Mouse (Mus musculus): ENCODE measurements around the gene Krtap24-1.

Gene Krtap24-1

GRCm38 (mm10) chr16:88611922-88612321 lies at the start of gene Krtap24-1:
Gene Krtap24-1, minus strand, starts transcription at chr16:88612279.
- DNase-seq (ENCODE audit: low spot score): no peak

GRCm38 (mm10) chr16:88657426-88657825 lies 45.3 kb upstream of the Krtap24-1 start:
- no peak for DNase-seq (ENCODE audit: low spot score)

DNA sequence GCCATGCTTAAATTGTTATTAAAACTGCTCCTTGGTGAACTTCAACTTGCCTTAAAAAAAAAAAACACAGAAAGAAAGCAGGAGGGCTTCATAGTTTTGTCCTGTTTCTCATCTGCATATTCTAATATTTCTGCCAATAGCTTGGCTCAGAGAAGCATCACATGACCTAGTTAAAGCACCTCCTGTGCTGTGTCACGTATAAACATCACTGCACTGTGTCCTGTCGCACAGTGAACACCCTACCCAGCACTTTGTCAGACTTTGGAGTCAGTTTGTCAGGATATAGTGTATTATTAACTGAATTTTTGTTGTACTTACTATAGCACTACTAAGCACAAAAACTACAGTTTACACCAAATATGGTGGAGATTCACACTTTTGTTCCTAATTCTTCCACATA lies 39.9 kb upstream of the Krtap24-1 start:
- no peak for DNase-seq (ENCODE audit: low spot score)

- DNase-seq (ENCODE audit: low spot score): no peak
Observed at GRCm38 (mm10) chr16:88651082-88651481, 39.0 kb upstream of the Krtap24-1 start.

DNA sequence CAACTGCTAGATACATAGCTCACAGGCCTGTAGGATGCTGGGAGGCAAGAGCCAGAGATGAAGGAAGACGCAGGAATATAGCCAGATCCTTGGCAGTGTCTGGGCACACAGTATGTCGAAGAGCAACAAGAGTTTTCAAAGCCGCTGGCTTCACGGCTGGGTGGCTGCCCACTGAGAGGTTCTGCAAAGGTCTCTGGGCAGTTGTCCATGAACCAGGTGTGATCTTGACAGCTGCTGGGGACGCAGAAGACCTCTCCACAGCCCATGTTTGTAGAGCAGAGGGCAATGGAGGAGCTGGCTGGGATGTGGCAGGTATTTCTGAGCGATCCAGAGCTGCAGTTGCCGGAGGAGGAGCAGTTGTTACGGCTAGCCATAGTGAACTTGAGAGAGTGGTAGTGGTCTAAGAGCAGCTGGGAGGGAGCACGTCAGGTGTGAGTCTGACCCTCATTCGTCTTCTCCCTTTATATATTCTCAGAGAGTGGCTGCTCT lies 35.3 kb upstream of the Krtap24-1 start, which contains the start of gene Krtap26-1:
Gene Krtap26-1 (minus strand): TSS at position 439 of the 489 bp plus-strand sequence.
- no peak for DNase-seq (ENCODE audit: low spot score)

GRCm38 (mm10) chr16:88646366-88647111 lies 34.5 kb upstream of the Krtap24-1 start:
- DNase-seq (ENCODE audit: low spot score): no peak

DNA sequence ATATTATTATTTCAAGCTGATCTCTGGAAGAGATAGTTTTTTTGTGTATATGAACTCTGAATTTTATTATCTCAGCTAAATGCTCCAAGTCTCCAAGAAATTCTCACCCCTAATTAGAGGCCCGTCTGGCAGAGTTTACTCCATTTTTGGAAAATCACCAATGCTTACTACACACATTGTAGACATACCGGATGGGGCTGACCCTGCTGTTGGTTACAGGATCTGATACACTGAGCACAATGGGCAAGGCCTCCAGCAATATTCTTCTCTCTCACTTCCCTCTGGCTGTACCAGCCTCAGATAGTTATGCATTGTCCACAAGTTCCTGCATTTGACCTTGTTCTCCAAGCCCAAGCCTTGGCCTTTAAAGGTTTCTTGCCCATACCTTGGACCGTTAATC lies 28.0 kb upstream of the Krtap24-1 start:
- DNase-seq (ENCODE audit: low spot score): no peak

DNA sequence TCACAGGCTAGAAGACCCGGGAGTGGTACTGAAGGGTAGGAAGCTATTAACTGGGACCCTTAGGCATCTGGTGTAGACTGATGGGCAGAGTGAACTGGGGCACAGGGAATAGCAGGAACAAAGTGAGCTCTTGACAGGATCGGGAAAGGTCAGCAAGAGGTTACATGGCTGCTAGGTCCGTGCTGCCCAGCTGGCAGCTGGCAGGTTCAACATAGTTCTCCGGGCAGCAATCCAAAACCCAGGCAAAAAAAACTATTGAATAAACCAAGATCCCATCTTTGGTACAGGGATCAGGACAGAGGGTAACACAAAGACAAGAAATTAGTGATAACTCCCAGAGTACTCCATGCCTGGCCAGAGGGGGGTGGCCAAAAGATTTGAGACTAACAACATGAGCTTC lies 23.1 kb upstream of the Krtap24-1 start:
- no peak for DNase-seq (ENCODE audit: low spot score)

- no peak for DNase-seq (ENCODE audit: low spot score)
Observed at GRCm38 (mm10) chr16:88631474-88631873, 19.4 kb upstream of the Krtap24-1 start.

DNA sequence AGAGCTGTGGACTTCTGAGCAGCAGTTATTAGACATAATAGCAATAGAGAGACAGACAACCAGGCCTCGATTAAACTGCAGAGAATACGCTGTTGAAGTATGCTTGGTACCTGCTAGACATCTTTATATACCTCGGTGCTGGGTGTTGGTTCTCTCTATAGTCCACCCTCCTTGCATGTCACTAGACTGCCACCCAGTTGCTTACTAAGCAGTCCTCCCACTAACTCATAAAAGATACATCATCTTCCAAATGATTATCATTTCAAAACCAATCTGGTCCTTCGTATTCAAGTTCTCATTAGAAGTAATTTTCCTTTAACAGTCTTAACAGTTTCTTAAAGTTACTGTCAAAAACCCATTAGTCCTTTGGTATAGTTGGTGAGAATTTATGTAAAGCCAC lies 15.5 kb upstream of the Krtap24-1 start, which contains the start of gene 2310079G19Rik:
Gene 2310079G19Rik (minus strand): TSS at position 101 of the 400 bp plus-strand sequence.
- no peak for DNase-seq (ENCODE audit: low spot score)

- DNase-seq (ENCODE audit: low spot score): no peak
Observed at GRCm38 (mm10) chr16:88612712-88613111, 633 bp upstream of the Krtap24-1 start.

- no peak for DNase-seq (ENCODE audit: low spot score)
Observed at GRCm38 (mm10) chr16:88604570-88604969, 7.5 kb downstream of the Krtap24-1 start.

DNA sequence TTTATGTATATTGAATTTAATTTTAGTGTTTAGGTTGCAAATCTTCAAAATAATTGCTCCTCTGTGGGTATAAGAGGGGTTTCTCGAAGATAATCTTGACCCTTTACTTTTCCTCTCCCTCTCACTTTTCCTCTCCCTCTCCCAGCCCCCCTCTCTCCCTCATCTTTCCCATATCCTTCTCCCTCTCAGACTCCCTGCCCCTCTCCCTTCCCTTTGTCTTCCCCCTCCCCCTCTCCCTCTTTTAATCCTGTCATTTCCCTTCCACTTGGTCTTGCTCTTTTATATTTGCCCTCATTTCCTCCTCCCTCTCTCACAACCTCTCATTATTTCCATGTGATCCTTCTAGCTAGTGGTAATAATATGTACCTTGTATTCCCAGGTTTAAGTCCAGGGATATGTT lies 9.6 kb downstream of the Krtap24-1 start:
- no peak for DNase-seq (ENCODE audit: low spot score)

- DNase-seq (ENCODE audit: low spot score): no peak
Observed at GRCm38 (mm10) chr16:88600303-88600702, 11.8 kb downstream of the Krtap24-1 start.

- DNase-seq (ENCODE audit: low spot score): no peak
Observed at GRCm38 (mm10) chr16:88599504-88600237, 12.4 kb downstream of the Krtap24-1 start.

DNA sequence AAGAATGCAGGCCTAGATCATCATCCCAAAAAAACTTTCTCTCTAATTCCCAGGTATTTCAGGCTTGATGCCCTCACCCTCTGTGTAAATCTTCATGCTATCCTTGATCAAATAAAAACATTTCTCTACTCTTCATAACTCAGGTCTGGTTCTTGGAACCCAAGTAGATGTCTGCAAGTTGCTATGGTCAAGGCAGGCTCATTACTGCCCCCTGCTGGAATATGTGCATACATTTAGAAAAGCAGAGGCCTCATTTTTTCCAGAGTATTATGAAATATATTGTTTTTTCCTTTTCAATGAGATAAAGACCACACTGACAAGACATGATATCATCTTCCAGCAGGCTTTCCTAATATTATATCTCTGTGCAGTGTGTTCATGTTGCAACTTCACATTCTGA lies 19.3 kb downstream of the Krtap24-1 start:
- no peak for DNase-seq (ENCODE audit: low spot score)

DNA sequence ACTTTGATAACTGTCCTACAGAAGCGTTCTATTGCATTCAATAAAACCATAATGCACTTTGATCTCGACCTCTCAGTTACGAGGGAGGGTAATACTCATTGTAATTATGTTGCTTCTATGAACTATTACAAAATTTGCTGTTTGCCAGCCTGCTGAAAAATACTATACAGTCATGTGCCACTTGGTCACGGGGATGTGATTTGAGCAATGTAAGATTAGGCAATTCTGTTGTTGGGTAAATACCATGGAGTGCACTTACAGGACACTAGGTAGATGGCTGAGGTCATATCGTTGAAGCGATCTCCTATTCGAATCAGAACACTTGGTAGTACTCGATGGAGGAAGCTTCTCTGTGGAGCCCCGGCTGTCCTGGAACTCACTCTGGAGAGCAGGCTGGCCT lies 28.7 kb downstream of the Krtap24-1 start:
- DNase-seq (ENCODE audit: low spot score): no peak

- DNase-seq (ENCODE audit: low spot score): no peak
Observed at GRCm38 (mm10) chr16:88575885-88576679, 36.0 kb downstream of the Krtap24-1 start.

DNA sequence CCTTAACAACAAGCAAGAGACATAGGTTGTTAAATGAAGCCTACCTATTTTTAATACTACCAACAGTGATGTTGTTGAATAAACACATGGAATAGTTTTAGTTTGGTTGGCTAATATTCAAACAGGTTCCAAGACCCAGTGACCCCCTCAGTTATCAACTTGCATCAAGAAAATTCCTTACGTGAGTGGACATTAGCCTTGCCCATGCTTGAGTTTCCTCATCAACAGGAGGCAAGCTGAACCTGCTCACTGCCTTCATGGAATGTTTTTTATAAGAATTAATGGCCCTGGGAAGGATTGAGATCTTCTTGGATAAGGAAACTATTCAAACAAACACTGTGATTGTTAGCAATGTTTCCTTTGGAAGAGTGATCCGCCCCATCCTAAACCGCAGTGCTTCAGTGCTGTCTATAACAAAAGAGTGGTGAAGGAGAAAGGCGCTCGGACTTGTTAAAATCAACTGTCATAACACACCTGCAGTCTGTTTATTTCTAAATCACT lies 39.1 kb downstream of the Krtap24-1 start:
- DNase-seq (ENCODE audit: low spot score): no peak

- DNase-seq (ENCODE audit: low spot score): no peak
Observed at GRCm38 (mm10) chr16:88570136-88570535, 41.9 kb downstream of the Krtap24-1 start.

- DNase-seq (ENCODE audit: low spot score): no peak
Observed at GRCm38 (mm10) chr16:88569732-88570131, 42.3 kb downstream of the Krtap24-1 start.

DNA sequence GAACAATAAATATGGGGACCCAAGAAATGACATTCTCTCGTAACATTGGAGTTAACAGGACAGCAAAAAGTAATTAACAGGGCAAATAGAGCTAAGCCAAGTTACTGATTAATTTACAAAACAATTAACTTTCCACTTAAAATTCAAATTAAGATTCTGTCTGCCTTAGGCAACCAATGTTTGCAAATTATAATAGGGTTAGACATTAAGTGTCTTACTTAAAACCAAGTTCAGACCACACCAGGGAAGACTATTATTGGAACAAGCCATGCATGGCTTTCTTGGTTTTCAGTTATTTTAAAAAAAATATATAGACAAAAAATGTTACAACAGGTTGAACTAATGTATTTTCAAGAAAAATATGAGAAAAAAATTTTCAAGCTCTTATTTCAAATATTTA lies 43.0 kb downstream of the Krtap24-1 start:
- no peak for DNase-seq (ENCODE audit: low spot score)
